Mouse (Mus musculus) heart, embryonic 12.5 days (tissue): ENCODE measurements around the gene Itpkb. TPM values are rescaled to one million over a fixed set of nuclear protein-coding genes. Genes with fewer than 3 reads are reported as not detected.

Source experiments
- ATAC-seq: fragments of 200-750 bp; cut with Nextera tagmentation; 2 replicates; pipeline ENCODE4 v1.8.0; 2017; ENCODE audit warnings: moderate TSS enrichment, moderate library complexity; ENCODE audit not compliant: insufficient number of reproducible peaks, low FRiP score
- H3K27ac ChIP-seq: fragments of 300-500 bp; sonication (generic); 2 replicates; pipeline ENCODE4 v1.5.1; 2016; ENCODE audit warnings: mild to moderate bottlenecking, moderate library complexity; ENCODE audit not compliant: poor library complexity, severe bottlenecking
- H3K27me3 ChIP-seq: fragments of 300-500 bp; sonication (generic); replicated peaks from 2 replicates; pipeline ENCODE4 v1.6.1; 2016; ENCODE audit warnings: mild to moderate bottlenecking, moderate library complexity
- H3K36me3 ChIP-seq: fragments of 300-500 bp; sonication (generic); 2 replicates; pipeline ENCODE4 v1.6.1; 2016; ENCODE audit warnings: mild to moderate bottlenecking, moderate library complexity
- H3K4me1 ChIP-seq: fragments of 300-500 bp; sonication (generic); replicated peaks from 2 replicates; pipeline ENCODE4 v1.6.1; 2016; ENCODE audit warnings: mild to moderate bottlenecking
- H3K4me2 ChIP-seq: fragments of 300-500 bp; sonication (generic); 2 replicates; pipeline ENCODE4 v1.6.1; 2016; ENCODE audit warnings: mild to moderate bottlenecking, moderate library complexity
- H3K4me3 ChIP-seq: fragments of 300-500 bp; sonication (generic); 2 replicates; pipeline ENCODE4 v1.5.1; 2016; ENCODE audit warnings: mild to moderate bottlenecking
- H3K9ac ChIP-seq: fragments of 300-500 bp; sonication (generic); 2 replicates; pipeline ENCODE4 v1.6.1; 2016; ENCODE audit warnings: mild to moderate bottlenecking, moderate library complexity
- H3K9me3 ChIP-seq: fragments of 300-500 bp; sonication (generic); replicated peaks from 2 replicates; pipeline ENCODE4 v1.6.1; 2016; ENCODE audit warnings: mild to moderate bottlenecking, moderate library complexity
- WGBS: fragments of 180-500 bp; shearing (Covaris S2); methylation state at CpG from one replicate; pipeline ENCODE4 v1.1.7; 2016; 5-methylcytosine and 5-hydroxymethylcytosine counted together
- polyA plus RNA-seq: library from polyadenylated mRNA; unstranded; fragments of >200 nt; fragmentation: Nextera tagmentation; extraction: Ambion mirVana; gene quantifications from 2 replicates; pipeline ENCODE4 v1.2.1, GENCODE M21; 2016

Gene Itpkb
- polyA plus RNA-seq, 1 experiment from 2014 or later = 7.2 TPM

DNA sequence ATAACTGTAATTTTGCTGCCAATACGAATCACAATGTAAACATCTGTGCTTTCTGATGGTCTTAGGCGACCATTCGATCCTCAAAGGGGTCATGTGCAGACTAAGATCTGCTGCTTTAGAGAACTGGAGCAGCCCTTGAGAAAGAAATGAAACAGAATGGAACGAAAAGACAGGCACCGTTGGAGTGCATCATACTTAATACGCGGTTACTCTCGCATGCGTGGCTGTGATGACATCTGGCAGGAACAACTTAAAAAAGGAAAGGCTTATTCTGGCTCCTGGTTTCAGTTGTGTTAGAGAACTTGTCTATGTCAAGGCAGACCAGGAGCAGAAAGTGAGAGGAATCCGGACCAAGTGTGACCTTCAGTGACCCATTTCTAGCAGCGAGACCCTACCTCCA is 15.6 kb upstream of the Itpkb start:
- no peak for ATAC-seq
- no peak overlapping the region for H3K9ac ChIP-seq
- peaks cover 35% of the 10 kb centered on the region for H3K4me1 ChIP-seq
- no peaks in the 10 kb centered on the region for H3K36me3 ChIP-seq
- no peak overlapping the region for H3K4me3 ChIP-seq
- WGBS = 59% methylated on average over 11 of the region's 11 CpGs
- peak overlapping the region; percentile 49 for H3K27ac ChIP-seq
- H3K9me3 ChIP-seq = no peaks in the 10 kb centered on the region
- H3K27me3 ChIP-seq = no peaks in the 10 kb centered on the region
- peak overlapping the region; percentile 30; the same call in 1 of the 2 replicates for H3K4me2 ChIP-seq

DNA sequence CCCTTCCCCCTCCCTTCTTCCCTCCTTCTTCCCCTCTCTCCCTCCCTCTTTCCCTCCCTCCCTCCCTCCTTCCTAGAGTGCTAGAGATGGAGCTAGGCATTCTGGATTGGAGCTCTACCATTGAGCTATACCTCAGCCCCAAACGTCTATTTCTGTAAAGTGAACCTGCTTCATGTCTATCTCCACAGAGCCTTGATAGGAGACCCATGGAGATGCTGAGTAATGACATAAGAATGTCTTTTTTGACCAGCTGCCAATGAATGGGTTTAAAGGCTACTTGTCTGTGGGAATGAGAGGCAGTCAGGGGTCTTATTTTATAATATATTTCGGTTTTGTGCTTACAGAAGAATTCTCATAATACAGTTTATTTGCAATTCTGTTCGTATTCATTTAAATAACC is 15.2 kb upstream of the Itpkb start:
- Histone ChIP-seq H3K4me3 (no peak overlapping the region), H3K9me3 (no peaks in the 10 kb centered on the region), H3K36me3 (no peaks in the 10 kb centered on the region), H3K27ac (peak overlapping the region; percentile 49), H3K27me3 (no peaks in the 10 kb centered on the region), H3K9ac (no peak overlapping the region), H3K4me1 (peaks cover 38% of the 10 kb centered on the region), H3K4me2 (peak overlapping the region; percentile 30; the same call in 1 of the 2 replicates)
- 46% methylated on average over 3 of the region's 3 CpGs for WGBS
- no peak for ATAC-seq

DNA sequence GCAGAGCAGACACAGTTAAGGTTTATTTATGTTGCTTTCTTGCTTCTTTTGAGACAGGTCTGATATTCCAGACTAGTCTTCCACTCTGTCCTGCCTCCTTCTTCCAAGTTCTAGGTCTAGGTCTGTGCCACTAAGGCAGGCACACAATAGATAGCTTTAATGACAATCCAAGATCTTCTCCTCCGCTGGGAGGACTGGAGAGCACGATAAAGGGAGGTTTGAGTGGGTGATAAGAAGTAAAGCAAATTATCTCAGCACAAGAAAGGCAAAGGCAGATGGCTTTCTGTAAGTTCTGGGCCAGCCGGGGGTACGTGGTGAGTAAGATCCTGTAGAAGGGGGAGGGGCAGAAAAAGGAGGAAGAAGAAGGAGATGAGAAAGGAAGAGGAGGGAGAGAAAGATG is 12.8 kb upstream of the Itpkb start:
- Histone ChIP-seq H3K9ac (no peak overlapping the region), H3K9me3 (no peaks in the 10 kb centered on the region), H3K4me2 (no peak overlapping the region), H3K4me1 (peaks cover 34% of the 10 kb centered on the region), H3K27me3 (no peaks in the 10 kb centered on the region), H3K36me3 (no peaks in the 10 kb centered on the region), H3K4me3 (no peak overlapping the region), H3K27ac (no peak overlapping the region)
- 24% methylated on average over 4 of the region's 4 CpGs for WGBS
- no peak for ATAC-seq

DNA sequence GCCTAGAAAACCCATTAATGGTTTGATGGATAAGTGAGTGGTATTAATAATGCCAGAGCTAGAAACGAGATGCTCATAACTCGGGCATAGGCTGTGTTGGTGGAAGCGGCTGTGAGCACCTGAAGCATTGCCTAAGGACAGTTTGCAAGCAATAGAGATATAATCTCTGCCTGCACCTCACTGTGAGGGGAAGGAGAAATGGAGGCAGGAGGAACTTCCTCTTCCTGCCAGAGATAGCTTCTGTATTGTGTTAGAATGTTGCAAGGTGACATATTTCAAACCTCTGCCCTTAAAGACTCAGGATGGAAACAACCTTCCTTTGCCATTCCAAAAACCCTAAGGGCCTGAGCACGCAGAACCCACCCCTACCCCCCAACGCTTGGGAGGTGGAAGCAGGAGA is 11.9 kb upstream of the Itpkb start:
- Histone ChIP-seq H3K4me2 (no peak overlapping the region), H3K27me3 (no peaks in the 10 kb centered on the region), H3K4me3 (no peak overlapping the region), H3K4me1 (peaks cover 26% of the 10 kb centered on the region), H3K9me3 (no peaks in the 10 kb centered on the region), H3K36me3 (no peaks in the 10 kb centered on the region), H3K9ac (no peak overlapping the region), H3K27ac (no peak overlapping the region)
- 71% methylated on average over 5 of the region's 5 CpGs for WGBS
- no peak for ATAC-seq

DNA sequence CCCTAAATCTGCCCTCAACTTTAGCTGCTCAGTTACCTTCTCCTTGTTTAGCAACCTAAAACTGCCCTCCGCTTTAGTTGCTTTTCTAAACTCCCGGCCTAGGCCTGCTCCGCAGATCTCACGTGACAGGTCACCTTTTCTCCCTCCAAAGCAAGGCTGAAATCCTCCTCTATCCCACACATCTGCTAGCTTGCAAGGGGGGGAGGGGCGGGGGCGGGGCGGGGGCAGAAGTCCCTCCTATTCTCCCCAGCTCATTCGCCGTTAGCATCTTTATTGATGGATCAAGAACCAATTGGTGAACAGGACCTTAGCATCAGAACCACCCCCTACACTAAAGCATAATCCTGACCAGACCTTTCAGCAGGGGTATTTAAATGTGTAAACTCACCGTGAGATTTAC is 10.4 kb upstream of the Itpkb start:
- Histone ChIP-seq H3K4me3 (no peak overlapping the region), H3K4me1 (peaks cover 11% of the 10 kb centered on the region), H3K9ac (no peak overlapping the region), H3K27me3 (no peaks in the 10 kb centered on the region), H3K36me3 (no peaks in the 10 kb centered on the region), H3K4me2 (no peak overlapping the region), H3K27ac (no peak overlapping the region), H3K9me3 (no peaks in the 10 kb centered on the region)
- 15% methylated on average over 10 of the region's 10 CpGs for WGBS
- ATAC-seq = no peak

DNA sequence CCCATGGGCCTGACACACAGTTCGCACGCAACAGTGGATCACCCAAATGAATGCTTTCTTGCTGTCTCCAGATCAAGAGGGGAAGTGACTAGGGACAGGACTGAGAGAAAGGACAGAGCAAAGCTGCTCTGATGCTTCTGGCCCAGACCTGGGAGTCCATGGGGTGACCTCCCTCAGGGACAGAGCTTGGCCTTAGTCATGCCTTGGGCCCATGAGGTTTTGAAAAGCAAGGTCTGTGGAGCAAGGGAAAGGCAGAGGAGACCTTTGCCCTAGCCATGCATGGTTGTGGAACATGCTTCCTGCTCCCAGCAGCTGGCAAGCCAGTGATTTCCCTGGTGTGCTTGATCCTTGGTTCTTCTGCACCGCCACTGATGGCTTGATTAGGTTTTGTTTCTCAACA is 7.4 kb upstream of the Itpkb start:
- H3K4me2 ChIP-seq = no peak overlapping the region
- no peak overlapping the region for H3K9ac ChIP-seq
- no peaks in the 10 kb centered on the region for H3K9me3 ChIP-seq
- H3K4me3 ChIP-seq = no peak overlapping the region
- no peak for ATAC-seq
- WGBS = 78% methylated on average over 3 of the region's 3 CpGs
- no peak overlapping the region for H3K27ac ChIP-seq
- H3K27me3 ChIP-seq = no peaks in the 10 kb centered on the region
- peaks cover 4% of the 10 kb centered on the region; the same call in 1 of the 2 replicates for H3K4me1 ChIP-seq
- no peaks in the 10 kb centered on the region for H3K36me3 ChIP-seq

DNA sequence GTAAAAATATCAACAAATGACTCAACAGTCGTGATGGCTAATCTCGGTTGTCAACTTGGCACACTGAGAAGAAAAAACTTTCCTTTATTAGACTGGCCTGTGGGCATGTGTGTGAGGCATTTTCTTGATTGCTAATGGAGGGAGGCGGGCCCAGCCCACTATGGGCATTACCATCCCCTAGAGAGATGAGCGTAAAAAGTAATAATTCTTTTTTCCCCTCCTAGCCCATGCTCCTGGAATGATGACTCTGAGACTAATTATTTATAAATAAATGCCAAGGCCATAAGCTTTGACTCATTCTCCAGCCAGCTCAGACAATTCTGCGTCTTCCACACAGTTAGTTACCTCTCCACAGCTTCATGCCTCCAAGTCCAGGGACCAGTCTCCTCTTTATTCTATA is 6.8 kb upstream of the Itpkb start:
- Histone ChIP-seq H3K36me3 (no peaks in the 10 kb centered on the region), H3K4me2 (no peak overlapping the region), H3K4me3 (no peak overlapping the region), H3K27me3 (no peaks in the 10 kb centered on the region), H3K9me3 (no peaks in the 10 kb centered on the region), H3K9ac (no peak overlapping the region), H3K4me1 (peaks cover 4% of the 10 kb centered on the region; the same call in 1 of the 2 replicates), H3K27ac (no peak overlapping the region)
- WGBS = 84% methylated on average over 5 of the region's 5 CpGs
- no peak for ATAC-seq

DNA sequence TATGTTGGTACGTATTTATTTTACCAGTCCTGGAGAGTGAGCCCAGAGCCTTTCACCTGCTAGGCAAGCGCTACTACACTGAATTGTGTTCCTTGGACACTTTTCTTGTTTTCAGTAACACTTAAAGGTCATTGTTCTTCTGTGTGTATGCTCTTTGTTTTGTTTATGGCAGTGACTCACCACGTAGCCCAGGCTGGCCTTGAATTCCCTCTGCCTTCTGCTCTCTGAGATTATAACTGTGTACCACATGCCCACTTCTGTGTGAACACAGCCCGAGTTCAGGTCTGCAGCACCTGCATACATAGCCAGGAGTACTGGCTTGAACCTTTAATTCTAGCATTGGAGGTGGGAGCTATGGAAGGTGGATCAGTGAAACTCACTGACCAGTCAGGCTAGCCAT is 6.0 kb upstream of the Itpkb start:
- WGBS = 81% methylated on average over 4 of the region's 4 CpGs
- H3K27ac ChIP-seq = no peak overlapping the region

DNA sequence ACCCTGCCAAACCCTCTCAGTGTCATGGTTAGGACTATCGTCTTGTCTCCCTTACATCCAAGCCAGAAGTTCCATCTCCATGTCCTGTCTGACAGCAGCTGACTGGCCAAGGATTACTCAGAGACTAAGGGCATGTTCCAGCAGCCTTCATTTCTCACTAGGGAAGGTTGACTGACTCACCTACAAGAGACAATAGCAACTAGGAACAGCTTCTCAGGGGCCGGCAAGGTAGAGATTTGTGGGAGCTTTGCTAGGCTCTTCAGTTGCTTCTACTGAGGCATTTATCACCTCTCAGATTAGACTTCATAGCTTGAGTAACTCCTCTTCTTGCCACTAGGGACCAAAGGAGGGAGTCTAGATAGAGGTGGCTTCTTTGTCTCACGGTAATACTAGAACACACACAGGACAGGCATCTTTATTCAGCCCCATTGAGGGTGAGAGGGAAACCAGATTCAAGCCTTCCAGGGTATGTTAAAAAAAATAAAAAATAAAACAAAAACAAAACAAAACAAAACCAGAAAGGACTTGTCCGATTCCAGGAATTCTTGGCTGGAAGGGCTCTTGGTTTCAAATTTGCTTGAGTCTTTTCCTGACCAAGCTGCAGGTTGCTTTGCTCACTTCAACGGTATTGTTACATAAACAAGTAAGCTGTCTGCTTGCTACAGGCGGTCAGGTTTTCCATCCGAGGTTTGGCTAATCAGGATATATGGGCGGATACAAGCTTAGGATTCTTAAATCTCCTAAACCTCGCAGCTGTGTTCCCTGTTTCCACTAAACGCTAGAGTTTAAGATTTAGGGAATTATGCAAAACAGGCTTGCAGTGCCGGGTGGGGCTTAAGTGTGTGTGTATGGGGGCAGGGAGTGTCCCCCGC is 1.3 kb upstream of the Itpkb start:
- H3K27ac ChIP-seq = peak overlapping the region; percentile 65
- 14% methylated on average over 12 of the region's 12 CpGs for WGBS
- peak overlapping the region; percentile 47 for H3K4me2 ChIP-seq
- H3K4me1 ChIP-seq = peaks cover 37% of the 10 kb centered on the region
- H3K9ac ChIP-seq = peak overlapping the region; percentile 44; the same call in 1 of the 2 replicates
- no peaks in the 10 kb centered on the region for H3K9me3 ChIP-seq
- H3K4me3 ChIP-seq = peak overlapping the region; percentile 14
- ATAC-seq = no peak
- H3K36me3 ChIP-seq = peaks cover 4% of the 10 kb centered on the region
- peaks cover 8% of the 10 kb centered on the region for H3K27me3 ChIP-seq

More for the DNA sequence above, 6.0 kb upstream of the Itpkb start:
- Histone ChIP-seq H3K4me1 (peaks cover 8% of the 10 kb centered on the region), H3K9ac (no peak overlapping the region), H3K4me3 (no peak overlapping the region), H3K4me2 (no peak overlapping the region), H3K27me3 (no peaks in the 10 kb centered on the region), H3K9me3 (no peaks in the 10 kb centered on the region), H3K36me3 (no peaks in the 10 kb centered on the region)
- ATAC-seq = no peak

DNA sequence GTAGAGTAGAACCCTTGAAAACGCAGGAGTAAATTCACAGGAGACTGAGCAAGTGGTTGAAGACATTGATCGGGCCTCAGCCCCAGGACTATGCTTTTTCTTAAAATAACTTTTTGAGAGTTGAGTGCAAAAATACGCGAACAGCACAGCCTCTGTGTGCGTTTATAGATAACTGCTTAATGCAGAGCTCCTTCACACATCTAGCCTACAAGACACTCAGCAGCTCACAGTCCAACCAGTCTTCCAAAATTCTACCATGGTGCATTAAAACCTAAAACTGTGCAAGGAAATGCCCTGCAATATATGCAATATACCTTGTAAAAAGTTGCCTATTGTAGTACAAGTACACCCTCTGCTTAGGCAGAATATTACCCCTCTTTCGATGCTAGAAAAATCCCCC is 579 bp upstream of the Itpkb start:
- H3K27ac ChIP-seq = peak overlapping the region; percentile 65
- peak overlapping the region; percentile 47 for H3K4me2 ChIP-seq
- H3K4me3 ChIP-seq = peak overlapping the region; percentile 14
- peaks cover 44% of the 10 kb centered on the region for H3K4me1 ChIP-seq
- ATAC-seq = no peak
- no peaks in the 10 kb centered on the region for H3K9me3 ChIP-seq
- H3K9ac ChIP-seq = peak overlapping the region; percentile 44; the same call in 1 of the 2 replicates
- WGBS = 6% methylated on average over 6 of the region's 6 CpGs
- H3K27me3 ChIP-seq = peaks cover 14% of the 10 kb centered on the region
- peaks cover 5% of the 10 kb centered on the region for H3K36me3 ChIP-seq

DNA sequence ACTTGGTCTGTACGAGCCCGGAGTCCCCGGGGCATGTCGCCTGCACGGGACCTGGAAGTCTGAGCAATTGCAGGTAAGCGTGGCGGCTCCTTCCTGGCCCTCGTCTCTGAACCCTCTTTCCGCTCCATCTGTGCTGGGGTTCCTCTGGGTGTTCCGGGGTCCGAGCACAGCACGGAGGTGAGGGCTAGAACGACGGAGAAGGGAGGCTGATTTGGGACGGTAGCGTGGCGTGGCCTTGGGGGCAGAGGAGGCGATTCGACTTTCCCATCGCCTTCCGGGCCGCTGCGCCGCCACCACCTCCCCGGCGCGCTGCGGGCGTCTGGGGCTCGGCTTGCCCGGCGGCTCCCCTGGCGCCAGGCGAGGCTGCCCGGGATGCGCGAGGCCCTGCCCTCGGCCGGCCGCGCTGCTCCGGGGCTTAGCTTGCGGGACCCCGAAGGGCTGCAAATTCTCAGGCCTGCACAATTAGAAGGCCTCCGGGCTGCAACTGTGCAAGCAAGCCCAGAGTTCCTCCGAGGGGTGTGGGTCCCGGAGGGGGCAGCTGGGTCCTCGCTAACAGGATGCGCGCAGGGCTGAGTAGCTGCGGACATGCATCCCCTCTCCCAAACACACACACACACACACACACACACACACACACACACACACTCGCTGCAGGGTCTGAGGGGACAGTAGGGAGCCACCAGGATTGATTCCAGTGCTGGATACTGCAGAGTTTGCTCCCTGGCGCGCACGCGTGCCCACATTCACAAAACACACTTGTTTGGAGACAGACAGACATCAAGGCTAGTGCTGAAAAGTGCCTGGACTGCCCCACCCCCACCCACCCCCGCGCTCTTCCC is 641 bp downstream of the Itpkb start:
- Histone ChIP-seq H3K36me3 (peaks cover 5% of the 10 kb centered on the region), H3K4me1 (peaks cover 56% of the 10 kb centered on the region), H3K27ac (peak overlapping the region; percentile 93), H3K27me3 (peaks cover 23% of the 10 kb centered on the region), H3K9me3 (no peaks in the 10 kb centered on the region), H3K4me3 (peak overlapping the region; percentile 82), H3K9ac (peak overlapping the region; percentile 90), H3K4me2 (peak overlapping the region; percentile 98)
- WGBS = under 1% methylated on average over 54 of the region's 58 CpGs
- ATAC-seq = peak; percentile 44
